Mouse (Mus musculus) ovary, adult 18-20 months (tissue): Measurements from ENCODE around the gene Atf7.
"Not testable (repeated sequence)": the region's sequence is repeated elsewhere in the genome, so short reads cannot be mapped to it uniquely, and the experiment has no call there.

Experiments
- DNase-seq: peaks from one replicate; pipeline ENCODE4 v3.0.0; 2022; ENCODE audit warnings: low spot score, mixed read lengths

Gene Atf7

DNA sequence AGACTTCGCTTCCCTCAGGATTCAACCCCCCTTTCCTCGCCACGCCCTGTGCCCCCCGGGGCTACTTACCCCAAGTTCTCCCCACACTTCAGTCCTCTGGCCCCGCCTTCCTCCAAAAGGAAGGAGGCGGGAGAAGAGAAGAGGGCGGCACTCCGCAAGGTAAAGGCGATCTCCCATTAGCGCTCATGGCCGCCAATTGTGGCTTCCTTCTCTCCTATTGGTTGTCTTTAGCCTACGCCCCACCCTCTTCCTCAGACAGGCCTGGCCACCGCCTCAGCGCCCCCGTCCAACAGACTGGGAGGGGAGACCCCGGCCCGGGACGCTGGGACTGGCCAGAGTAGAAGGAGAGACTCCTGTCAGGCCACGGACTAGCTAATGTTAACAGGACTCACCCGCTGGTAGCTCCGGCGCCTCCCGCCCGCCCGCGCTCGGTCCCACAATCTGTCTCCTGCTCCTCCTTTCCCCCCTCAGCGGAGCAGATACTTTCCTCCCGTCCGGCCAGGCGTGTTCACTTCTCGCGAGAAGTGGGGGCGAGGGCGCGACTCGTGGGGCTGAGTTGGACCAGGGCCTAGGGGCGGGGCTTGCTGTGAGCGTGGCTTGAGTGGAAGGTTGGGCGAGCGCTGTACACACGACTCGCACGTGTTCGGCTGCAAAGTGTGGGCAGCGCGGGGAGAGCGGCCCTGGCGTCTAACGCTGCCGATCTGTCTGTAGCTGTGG is at the start of gene Atf7, which contains the start of gene Gm28047:
TSS of gene Atf7 (minus strand) at position 495 of the 717 bp plus-strand sequence.
TSS of gene Gm28047 (minus strand) at position 98 of the 717 bp plus-strand sequence.
- peak; percentile 98 for DNase-seq

DNA sequence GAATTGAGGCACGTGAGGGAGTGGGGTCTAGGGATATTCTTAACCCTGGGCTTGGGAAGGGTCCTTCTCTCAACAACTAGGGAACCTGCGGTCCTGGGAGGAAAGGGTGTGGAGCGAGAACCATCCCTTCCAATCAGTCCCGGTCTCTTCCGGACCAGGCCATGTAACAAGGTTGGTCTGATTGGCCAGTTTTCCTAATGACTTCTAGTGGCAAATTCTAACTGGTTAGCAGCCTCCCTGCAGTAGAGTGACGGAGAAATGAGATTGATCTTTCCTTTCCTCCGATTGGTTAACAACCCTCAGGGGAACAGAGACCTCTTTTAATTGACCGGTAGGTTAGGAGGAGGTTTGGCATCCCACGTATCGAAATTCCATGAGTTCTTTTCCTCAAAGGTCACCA is 48.3 kb upstream of the Atf7 start:
- peak; percentile 64 for DNase-seq

DNA sequence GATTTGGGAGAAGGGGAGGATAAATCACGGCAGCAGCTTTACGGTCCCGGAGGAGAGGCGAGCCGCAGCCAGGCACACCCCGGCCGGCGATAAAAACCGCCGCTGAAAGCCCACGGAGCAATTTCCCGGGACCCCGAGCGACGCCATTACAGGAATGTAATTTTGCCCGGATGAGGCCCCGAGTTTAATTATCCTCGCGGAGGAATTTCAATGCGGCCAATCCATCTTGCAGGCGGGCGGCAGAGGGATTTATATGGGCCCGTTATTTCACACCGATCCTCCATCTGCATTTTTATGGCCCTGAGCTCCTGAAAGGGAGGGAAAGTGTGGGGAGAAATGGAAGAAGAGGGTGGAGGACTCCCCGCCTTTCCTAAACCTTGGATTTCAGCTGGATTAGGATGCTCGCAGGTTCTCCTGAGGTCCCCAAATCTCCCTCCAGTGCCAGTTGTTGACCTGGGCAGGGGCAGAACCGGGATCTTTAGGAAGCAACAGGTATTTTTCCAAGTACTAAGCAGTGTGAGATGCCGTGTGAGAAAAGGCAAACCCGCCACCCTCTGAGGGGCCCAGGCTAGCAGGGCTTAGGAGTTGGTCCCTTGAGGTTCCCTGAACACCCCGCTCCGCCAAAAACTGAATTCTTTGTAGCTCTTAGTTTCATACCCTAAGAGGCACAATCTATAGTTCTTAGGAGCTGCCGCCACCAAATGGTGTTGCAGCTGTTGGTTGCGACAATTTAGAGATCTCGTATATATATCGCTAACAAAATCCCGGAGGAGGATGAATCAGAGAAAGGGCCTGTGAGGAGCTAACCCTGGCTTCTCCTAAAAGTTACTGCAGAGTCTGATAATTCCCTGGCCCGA is 47.2 kb upstream of the Atf7 start, which contains the start of gene Atp5g2:
TSS of gene Atp5g2 (minus strand) at position 138 of the 857 bp plus-strand sequence.
- no peak for DNase-seq

DNA sequence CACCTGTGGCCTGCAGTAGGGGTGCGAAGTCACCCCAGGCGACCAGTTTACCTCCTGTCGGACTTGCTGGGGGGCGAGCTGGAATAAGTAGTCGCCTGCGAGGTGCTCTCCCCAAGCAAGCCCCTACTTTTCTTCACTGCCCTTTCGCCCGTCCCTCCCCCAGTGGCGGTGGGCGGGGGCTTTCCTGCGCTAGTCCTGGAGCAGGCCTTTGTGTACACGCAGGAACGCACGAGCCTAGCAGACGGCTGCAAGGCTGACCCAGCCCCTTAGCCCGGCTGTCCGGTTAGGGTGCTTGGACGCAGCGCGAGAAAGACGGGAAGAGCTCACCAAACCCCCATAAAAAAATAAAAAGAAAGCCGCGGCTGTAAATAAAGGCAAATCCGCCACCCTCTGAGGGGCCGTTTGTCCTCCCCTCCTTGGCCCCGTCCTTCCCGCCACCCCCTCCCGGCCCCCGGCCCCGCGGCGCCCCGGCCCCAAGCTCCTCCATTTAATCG is 46.5 kb upstream of the Atf7 start:
- DNase-seq, result peak; percentile 87

DNA sequence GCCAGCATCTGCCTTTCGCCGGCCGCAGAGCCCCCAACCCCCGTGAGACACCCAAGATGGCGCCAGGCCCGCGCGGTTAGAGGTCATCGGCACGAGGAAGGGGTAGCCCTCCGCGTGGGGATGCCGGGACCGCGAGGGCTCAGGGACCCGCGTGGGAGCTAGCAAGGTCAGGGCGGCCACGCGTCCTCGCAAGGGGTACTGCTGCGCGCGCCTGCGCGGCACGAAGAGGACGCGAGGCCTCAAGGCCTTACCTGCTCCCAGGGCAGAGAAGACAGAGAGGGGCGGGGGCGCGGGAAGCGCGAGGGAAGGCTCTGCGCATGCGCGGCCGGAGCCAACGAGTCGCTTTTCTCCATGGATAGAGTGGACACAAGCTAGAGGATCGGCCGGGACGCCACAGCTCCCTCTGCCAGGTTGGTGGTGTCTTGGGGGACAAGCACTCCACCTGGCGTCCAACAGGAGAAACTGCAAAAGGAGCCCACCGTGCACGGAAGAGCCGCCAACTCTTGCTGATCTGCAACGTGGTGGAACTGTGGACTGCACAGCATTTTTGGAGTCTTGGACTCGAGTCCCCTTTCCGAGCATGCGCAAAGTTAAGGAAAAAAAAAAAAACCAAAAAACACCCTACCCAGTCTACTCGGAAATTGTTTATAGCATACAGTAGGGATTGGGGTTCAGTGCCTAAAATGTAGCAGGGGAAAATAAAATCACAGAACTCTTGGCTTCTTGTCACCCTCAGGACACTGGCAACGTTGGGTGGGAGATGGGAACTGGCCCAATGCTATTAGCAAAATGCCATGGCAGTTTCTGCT is 45.7 kb upstream of the Atf7 start:
- DNase-seq, result peak; percentile 98

DNA sequence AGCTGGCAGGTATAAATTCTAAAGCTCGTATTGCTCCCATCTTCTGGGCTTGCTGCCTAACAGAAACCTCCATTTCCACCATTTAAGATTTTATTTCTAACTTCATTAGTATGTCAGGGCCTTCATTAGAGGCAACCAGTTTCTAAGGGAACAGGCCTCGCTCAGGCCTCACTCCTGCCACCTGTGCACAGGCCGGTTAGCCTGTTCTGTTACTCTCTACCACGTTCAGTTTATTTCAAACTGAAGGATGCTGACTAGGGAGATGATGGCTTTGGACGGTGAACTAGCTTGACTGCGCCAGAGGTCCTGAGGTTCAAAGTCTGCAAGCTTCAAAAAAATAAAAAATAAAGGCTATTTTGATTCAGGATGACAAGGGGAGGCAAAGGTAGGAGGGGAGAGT is 45.0 kb upstream of the Atf7 start:
- no peak for DNase-seq

DNA sequence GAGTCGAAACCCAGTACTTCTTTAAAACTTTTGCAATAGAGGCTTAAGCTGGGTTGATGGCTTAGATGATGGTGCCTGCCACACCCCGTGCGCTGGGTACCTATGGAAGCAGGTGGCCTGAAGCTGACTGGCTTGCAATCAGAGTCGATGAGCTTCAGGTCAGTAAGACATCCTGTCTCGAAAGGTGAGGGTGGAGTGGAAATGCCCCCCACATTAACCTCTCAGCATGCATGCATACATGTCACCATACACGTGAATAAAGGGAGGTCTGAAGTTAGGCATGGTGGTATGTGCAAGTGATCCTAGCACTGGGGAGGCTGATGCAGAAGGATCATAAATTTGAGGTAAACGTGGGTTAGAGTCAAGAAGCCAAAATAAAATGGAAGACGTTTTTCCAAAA is 44.3 kb upstream of the Atf7 start:
- DNase-seq, result no peak

DNA sequence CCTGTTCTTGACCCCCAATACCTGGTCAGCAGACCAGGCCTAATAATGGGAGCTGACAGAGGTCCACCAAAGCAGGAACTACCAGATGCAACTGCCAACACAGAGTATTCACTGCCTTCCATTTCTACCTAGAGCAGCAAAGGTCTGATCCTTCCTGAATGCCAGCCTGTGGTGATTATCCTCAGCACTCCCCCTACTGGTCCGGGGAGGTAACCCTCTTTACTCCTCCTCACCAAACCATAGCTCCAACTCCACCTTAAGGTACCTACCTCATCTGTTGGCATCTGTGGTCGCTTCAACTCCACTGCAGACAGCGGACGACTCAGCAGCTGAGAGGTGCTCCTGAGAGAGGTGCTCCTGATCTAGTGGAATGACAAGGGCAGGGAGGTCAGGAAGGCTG is 40.2 kb upstream of the Atf7 start:
- no peak for DNase-seq

DNA sequence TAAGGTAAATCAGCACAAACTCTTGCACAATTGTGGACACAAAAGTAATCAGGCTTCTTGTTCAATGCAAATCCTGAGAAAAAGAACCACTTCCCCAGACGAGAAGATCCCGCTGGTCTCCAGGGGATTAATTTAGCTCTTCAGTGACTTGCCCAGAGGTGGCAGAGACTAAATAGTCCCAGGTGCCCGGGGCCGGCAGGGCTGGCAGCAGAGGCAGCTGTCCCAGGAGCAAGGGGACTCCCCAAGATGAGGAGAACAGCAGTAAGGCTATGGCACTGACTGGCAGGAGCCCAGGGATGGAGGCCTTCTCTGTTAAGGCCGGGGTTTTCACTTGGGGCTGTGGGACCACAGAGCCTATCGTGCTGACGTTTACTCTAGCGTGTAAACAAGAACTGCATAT is 38.6 kb upstream of the Atf7 start:
- DNase-seq, result no peak

DNA sequence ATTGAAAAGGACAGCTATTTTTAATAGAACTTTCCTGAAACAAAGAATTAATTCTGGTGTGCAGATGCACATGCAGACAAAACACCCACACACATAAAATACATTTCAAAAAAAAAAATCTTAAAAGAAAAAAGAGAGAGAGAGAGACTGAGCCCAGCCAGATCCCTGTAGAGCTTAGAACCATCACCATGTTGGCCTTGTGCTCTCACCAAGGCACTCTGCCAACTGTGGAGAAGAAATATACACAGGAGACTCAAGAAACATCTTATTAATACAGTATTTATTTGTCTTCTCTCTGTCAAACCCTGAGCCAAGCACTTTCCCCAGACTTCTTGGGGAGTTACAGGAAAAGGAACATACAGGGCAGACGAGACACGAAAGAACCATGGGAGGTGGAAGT is 37.3 kb upstream of the Atf7 start:
- DNase-seq, result not testable (repeated sequence)

DNA sequence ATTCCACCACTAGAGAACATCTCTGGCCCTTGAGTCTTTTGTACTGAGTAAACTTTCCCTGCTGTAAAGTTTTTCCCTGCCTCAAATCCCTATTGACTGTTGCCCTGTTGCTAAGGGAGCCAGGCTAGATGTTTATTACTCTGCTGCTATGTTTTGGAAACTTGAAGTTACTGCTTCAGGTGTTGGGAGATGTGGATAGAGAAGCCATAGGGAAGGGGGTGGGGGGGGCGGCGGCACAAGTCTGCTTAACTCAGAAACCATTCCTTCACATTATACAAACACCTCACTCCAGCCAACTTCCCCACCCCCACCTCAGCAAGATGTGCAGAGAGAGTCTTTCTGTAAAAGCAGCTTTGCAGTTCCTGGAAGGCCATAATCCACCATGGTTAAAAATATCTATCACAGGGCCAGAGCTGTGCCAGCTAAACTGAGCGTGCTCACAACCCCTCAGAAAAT is 32.7 kb upstream of the Atf7 start:
- DNase-seq, result no peak

DNA sequence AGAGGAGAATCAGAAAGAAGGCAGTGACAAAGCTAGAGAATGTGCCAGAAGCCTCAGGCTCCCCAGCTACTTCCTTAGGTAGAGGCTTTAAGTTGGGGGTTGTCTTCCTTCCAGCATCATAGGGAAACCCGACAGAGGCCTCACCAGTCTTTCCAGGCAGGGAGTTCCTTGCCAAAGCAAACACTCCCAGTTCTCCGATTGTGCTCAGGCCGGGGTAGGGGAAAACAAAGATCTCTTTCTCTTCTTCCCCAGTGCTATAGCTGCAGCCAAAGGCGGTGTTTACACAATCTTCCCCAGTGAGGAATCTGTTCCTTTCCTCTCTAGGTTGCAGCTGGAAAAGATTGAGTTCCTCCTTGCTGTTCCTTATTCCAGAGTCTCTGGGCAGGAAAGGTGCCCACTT is 31.4 kb upstream of the Atf7 start:
- DNase-seq, result no peak

DNA sequence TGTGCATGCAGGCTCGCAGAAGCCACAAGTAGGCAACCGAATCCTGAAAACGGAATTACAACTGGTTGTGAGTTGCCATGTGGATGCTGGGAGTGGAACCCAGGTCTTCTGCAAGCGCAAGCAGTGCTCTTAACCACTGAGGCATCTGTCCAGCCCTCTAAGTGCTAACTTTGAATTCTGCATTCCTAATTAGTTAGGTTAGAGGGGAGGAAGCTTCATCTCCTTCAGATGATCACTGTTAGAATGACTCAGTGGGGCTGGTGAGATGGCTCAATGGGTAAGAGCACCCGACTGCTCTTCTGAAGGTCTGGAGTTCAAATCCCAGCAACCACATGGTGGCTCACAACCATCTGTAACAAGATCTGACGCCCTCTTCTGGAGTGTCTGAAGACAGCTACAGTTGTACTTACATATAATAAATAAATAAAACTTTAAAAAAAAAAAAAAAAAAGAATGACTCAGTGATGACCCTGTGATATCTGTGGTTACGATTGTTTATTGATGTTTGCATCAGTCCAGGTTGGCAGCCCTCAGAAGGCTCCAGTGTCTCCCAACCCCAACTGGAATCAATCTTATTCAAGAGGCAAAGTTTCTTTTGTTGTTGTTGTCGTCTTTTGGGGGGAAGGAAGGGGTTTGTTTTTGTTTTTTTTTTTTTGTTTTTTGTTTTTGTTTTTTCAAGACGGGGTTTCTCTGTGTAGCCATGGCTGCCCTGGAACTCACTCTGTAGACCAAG is 26.8 kb upstream of the Atf7 start:
- not testable (repeated sequence) for DNase-seq

DNA sequence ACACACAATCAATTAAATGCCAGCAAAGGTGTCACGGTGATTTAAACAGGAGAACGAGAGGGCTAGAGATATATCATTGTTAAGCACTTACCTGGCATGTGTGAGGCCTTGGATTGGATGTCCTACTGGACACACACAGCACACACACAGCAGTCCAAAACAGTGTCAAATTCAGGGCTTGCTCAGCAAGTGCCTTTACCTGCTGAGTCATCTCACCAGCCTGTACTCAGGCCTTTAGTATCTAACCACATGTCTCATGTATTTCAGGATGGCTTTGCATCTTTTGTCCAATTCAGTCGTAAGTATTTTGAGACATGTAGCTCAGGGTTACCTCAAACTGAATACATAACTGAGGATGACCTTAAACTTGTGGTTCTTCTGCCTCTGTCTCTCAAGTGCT is 25.8 kb upstream of the Atf7 start:
- DNase-seq, result no peak

DNA sequence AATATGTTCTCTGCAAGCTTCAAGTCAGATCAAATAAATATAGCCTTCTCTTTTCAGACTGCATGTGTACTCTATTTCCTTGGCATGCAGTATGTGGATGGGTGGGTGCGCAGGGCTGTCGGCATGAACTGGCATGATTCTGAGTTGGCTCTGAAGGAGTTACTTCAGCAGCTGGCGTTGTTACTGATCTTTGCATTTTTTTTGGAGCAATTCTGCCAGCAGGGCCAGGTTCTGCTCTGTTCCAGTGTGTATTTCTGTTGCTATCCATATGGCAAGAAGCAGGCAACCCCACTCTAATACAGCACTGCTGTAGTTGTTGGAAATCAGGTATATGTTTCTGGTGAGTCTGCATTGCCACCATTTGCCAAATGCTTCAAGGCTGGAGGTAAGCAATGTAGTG is 10.6 kb upstream of the Atf7 start:
- DNase-seq, result no peak

DNA sequence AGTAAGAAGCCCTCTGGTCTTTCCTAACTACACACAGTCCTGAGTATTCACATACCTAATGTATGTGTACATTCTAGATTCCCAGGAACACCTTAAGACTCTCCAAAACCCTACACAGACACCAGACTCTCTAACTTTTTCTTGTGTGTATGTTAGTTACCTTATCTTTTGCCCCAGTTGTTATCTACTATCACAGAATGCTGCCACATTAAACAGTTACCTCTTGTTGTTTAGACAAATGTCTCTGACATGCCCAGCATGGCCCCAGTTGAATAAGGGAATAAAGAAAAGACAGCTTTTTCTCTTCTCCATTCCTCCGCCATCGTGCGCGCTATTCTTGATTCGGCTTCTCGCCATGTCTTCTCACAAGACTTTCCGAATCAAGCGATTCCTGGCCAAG is 9.4 kb upstream of the Atf7 start:
- no peak for DNase-seq

DNA sequence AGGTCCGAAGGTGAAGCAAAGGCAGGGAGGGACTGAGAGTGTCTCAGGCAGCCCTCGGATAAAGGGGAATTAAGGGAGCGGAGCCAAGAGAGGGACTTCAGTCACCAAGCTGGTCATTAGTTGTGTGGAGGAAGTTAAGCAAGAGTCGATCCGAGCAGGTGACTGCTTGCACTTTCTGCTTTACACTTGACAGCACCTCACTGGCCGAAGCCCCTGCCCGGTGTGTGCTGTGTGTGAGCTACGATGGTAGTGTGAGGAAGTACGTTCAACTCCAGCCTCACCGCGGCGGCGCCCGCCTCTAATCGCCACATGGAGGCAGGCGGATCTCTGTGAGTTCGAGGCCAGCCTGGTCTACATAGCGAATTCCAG is 407 bp upstream of the Atf7 start:
- DNase-seq, result no peak

DNA sequence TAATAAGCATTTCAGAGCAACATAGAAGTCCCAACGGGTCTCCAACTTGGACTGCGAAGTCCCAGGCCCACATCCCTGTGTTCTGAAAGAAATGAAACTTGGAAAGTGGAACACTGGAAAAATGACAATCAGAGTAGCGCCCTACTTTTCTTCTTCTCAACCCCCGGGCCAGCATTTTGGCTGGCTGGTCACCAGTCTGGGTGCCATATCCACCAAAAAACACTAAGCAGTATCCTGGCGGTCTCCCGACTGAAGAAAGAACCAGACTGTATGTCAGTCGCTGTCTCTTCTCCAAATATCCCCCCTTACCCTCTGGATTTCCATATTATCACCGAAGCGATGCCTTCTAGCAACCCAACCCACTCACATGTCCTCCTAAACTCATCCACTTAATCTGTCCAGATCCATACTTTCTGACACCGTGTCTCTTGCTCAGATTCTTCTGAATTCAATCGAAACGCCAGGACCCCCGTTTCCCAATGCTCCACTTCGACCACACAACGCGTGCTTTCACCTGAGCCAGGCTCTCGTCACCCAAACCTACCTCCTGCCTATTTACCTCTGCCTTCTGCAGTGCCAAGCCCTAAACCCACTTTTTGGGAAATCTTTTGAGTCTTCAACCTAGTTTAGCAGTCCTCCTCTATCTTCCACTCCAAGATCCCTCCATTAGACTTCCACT is 834 bp downstream of the Atf7 start:
- no peak for DNase-seq

DNA sequence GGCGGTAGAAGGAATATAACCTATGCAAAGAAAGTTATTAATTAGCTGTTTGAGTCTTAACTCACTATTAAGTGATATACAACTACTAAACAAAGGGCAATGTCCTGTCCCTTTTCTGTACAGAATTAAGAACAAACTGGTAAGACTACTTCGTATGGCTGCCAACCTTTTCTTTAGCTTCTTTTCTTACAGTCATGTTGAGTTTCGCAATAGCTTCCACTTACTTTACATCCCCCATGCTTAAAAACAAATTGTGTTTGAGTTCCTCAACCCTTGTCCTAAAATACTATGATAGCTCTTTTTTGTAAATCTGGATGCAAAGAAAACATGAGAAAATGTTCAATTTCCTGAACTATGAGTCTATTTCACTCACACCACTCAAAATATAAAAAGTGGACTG is 2.1 kb downstream of the Atf7 start:
- no peak for DNase-seq

DNA sequence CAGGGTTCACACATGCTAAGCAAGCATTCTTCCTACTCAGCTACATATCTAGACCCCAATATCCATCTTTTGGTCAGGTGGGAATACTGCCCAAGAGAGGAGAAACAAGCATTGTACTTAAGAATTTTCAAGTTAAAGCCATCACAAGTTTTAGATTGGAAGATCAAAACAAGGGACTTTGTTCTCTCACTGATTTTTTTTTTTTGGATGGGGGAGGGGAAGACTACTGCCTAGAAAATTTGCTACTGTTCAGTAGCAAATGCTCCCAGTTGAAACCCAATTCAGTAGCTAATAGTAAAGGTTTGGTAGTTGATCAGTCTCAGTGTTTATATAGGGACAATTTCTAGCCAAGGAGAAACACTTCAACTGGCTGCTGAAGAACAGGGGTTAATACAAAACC is 2.7 kb downstream of the Atf7 start:
- no peak for DNase-seq

DNA sequence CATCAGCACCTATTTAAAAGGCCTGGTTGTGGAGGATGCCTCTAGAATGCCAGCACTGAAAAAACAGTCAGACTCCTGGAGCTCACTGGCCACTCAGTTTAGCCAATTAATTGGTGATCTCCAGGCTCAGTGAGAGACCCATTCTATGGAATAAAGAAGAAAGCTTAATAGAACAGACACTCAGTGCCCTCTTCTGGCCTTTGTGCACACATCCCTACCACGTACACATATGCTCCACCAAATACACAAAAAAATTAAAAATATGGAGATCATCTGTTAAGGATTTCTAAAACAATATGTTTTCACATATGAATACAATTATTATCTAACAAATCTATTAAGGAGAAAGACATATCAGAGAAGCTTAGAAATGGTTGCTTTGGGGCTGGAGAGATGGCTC is 4.5 kb downstream of the Atf7 start:
- no peak for DNase-seq
